Mouse (Mus musculus): ENCODE data around the gene Vopp1. TPM values are rescaled to one million over a fixed set of nuclear protein-coding genes. Genes with fewer than 3 reads are reported as not detected.

Gene Vopp1
- polyA plus RNA-seq, 1 experiment = 15.2 TPM

DNA sequence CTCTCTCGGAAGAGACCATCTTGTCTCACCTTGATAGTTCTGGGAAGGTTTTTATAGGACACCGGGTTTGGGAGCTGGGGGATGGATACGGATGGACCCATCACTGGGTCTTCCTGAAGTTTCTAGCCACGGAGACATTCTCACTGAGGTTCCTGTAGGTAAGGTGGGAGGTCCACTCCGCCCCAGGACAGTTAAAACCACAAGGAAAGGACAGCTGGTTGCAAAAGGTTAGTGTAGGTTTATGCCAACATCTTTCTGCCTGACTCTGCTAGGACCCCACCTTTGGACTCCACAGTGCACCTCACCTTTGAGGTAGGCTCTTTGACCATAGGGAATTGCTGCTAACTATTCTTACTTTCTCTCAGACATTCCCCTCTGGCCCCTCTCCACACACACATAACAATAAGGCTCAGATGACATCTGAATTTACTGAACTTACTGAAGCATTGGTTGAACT, 328 bp upstream of the Vopp1 start:
- Histone ChIP-seq H3K79me3 (ENCODE audit: low read depth) (peaks cover 17% of the 10 kb centered on the region), H3K79me2 (ENCODE audit: control insufficient read depth, insufficient read depth) (peaks cover 23% of the 10 kb centered on the region), H3K4me3 (ENCODE audit: insufficient read depth, poor library complexity, severe bottlenecking) (peak overlapping the region; percentile 69), H3K27me3 (ENCODE audit: control insufficient read depth, insufficient read depth, insufficient read length) (no peaks in the 10 kb centered on the region), H3ac (ENCODE audit: control insufficient read depth, insufficient read length, low read depth) (peak overlapping the region; percentile 81), H3K36me3 (ENCODE audit: control insufficient read depth, insufficient read depth) (no peaks in the 10 kb centered on the region)
- TF ChIP-seq CEBPB (IDR thresholded peaks at IDR 0.05; ENCODE audit: low read depth) (no peak), MYOG (IDR thresholded peaks at IDR 0.05; ENCODE audit: control insufficient read depth, extremely low read depth, insufficient read length) (no peak), USF1 (IDR thresholded peaks at IDR 0.05; ENCODE audit: low read depth) (no peak), FOSL1 (IDR thresholded peaks at IDR 0.05; ENCODE audit: insufficient read depth, low read length, poor library complexity, severe bottlenecking) (no peak), CTCF (IDR thresholded peaks at IDR 0.05; ENCODE audit: control insufficient read depth, insufficient read depth, insufficient read length) (no peak), MYOD1 (IDR thresholded peaks at IDR 0.05; ENCODE audit: control insufficient read depth, insufficient read length, low read depth) (no peak), MAX (IDR thresholded peaks at IDR 0.05) (no peak)

DNA sequence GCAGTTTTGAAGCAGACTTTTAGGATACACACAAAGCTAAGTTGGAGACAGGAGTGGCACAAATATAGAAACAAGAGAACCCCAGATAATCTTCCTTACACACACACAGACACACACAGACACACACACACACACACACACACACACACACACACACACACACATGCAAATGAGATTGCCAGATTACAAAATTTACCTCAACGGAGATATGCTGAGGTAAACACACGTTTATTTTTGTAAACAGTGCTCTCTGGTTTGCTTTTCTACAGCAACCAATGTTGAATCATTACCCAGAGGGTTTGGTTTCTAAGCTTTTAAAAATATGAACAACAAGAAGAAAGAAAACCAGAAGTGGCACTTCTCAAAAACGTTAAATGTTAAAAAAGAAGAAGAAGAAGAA, 1.5 kb downstream of the Vopp1 start:
- Histone ChIP-seq H3K79me2 (ENCODE audit: control insufficient read depth, insufficient read depth) (peaks cover 23% of the 10 kb centered on the region), H3K79me3 (ENCODE audit: low read depth) (peaks cover 18% of the 10 kb centered on the region), H3K27me3 (ENCODE audit: control insufficient read depth, insufficient read depth, insufficient read length) (no peaks in the 10 kb centered on the region), H3K4me3 (ENCODE audit: insufficient read depth, poor library complexity, severe bottlenecking) (no peak overlapping the region), H3K36me3 (ENCODE audit: control insufficient read depth, insufficient read depth) (no peaks in the 10 kb centered on the region), H3ac (ENCODE audit: control insufficient read depth, insufficient read length, low read depth) (no peak overlapping the region)
- TF ChIP-seq CEBPB (IDR thresholded peaks at IDR 0.05; ENCODE audit: low read depth) (no peak), MYOG (IDR thresholded peaks at IDR 0.05; ENCODE audit: control insufficient read depth, extremely low read depth, insufficient read length) (no peak), CTCF (IDR thresholded peaks at IDR 0.05; ENCODE audit: control insufficient read depth, insufficient read depth, insufficient read length) (no peak), MAX (IDR thresholded peaks at IDR 0.05) (no peak), FOSL1 (IDR thresholded peaks at IDR 0.05; ENCODE audit: insufficient read depth, low read length, poor library complexity, severe bottlenecking) (no peak), USF1 (IDR thresholded peaks at IDR 0.05; ENCODE audit: low read depth) (no peak), MYOD1 (IDR thresholded peaks at IDR 0.05; ENCODE audit: control insufficient read depth, insufficient read length, low read depth) (no peak)

DNA sequence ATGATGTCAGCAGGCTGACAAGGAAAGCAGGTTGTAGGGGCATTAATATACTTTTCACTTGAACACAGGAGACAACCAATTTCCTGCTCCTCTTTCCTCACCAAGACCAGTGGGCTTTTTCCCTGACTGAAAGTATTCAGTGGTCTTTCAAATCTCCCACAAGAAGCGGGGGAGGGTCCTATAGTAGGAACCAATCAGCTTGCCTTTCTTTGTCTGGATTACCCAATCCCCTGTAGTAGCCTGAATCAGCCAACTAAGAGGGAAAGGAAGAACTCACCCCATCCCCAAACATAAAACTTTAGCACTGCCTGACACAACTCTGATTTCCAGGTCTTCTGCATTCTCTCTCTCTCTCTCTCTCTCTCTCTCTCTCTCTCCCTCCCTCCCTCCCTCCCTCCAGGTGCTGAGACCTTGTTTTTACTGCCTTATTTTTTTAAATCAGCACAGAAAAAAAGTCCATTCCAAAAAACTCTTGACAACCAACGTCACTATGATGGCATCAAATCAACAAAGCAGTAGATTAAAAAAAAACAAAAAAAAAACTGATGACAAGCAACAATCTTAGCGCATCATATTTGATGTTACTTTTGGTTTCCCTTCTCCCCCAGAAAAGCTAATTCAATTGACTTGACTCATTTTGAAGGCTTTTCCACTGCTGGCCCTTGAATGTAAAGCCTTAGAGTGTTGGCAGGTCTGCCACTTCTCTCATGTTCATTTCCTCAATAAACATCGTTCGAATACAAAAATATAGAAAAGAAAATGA, 2.1 kb downstream of the Vopp1 start:
- no peaks in the 10 kb centered on the region for H3K27me3 ChIP-seq (ENCODE audit: control insufficient read depth, insufficient read depth, insufficient read length)
- no peak overlapping the region for H3ac ChIP-seq (ENCODE audit: control insufficient read depth, insufficient read length, low read depth)
- H3K79me2 ChIP-seq (ENCODE audit: control insufficient read depth, insufficient read depth) = peaks cover 23% of the 10 kb centered on the region
- no peaks in the 10 kb centered on the region for H3K36me3 ChIP-seq (ENCODE audit: control insufficient read depth, insufficient read depth)
- peaks cover 20% of the 10 kb centered on the region for H3K79me3 ChIP-seq (ENCODE audit: low read depth)
- no peak overlapping the region for H3K4me3 ChIP-seq (ENCODE audit: insufficient read depth, poor library complexity, severe bottlenecking)
- TF ChIP-seq CEBPB (IDR thresholded peaks at IDR 0.05; ENCODE audit: low read depth) = no peak
- no peak for TF ChIP-seq MYOG (IDR thresholded peaks at IDR 0.05; ENCODE audit: control insufficient read depth, extremely low read depth, insufficient read length)
- TF ChIP-seq CTCF (IDR thresholded peaks at IDR 0.05; ENCODE audit: control insufficient read depth, insufficient read depth, insufficient read length) = no peak
- TF ChIP-seq FOSL1 (IDR thresholded peaks at IDR 0.05; ENCODE audit: insufficient read depth, low read length, poor library complexity, severe bottlenecking) = no peak
- no peak for TF ChIP-seq MYOD1 (IDR thresholded peaks at IDR 0.05; ENCODE audit: control insufficient read depth, insufficient read length, low read depth)
- TF ChIP-seq MAX (IDR thresholded peaks at IDR 0.05) = no peak
- TF ChIP-seq USF1 (IDR thresholded peaks at IDR 0.05; ENCODE audit: low read depth) = no peak

DNA sequence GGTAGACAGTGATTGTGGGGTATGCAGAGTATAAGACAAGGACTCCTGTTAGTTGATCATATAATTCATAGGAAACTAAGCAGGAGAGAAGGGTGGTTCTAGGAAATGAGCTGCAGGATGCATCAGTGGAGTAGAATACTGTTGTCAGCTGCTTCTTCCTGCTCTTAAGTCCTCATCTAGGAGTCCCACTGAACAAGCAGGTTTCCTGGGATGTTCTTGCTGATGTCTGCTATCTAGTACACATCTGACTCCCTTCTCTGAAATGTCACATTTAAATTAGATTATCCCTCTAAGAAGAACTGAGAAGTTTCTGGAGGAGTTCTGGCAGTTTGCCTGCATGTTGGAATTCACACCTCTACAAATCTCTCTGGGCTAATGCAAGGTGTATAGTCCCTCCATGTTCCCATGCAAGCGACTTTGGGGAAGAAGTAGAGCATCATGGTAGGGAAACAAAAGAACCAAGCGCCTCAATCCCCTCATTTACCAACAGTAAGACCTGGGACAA, 10.5 kb downstream of the Vopp1 start:
- Histone ChIP-seq H3K36me3 (ENCODE audit: control insufficient read depth, insufficient read depth) (no peaks in the 10 kb centered on the region), H3K4me3 (ENCODE audit: insufficient read depth, poor library complexity, severe bottlenecking) (no peak overlapping the region), H3ac (ENCODE audit: control insufficient read depth, insufficient read length, low read depth) (no peak overlapping the region), H3K79me2 (ENCODE audit: control insufficient read depth, insufficient read depth) (peaks cover 42% of the 10 kb centered on the region), H3K79me3 (ENCODE audit: low read depth) (peaks cover 11% of the 10 kb centered on the region), H3K27me3 (ENCODE audit: control insufficient read depth, insufficient read depth, insufficient read length) (no peaks in the 10 kb centered on the region)
- TF ChIP-seq USF1 (IDR thresholded peaks at IDR 0.05; ENCODE audit: low read depth) (no peak), MAX (IDR thresholded peaks at IDR 0.05) (no peak), CEBPB (IDR thresholded peaks at IDR 0.05; ENCODE audit: low read depth) (no peak), MYOD1 (IDR thresholded peaks at IDR 0.05; ENCODE audit: control insufficient read depth, insufficient read length, low read depth) (no peak), CTCF (IDR thresholded peaks at IDR 0.05; ENCODE audit: control insufficient read depth, insufficient read depth, insufficient read length) (no peak), FOSL1 (IDR thresholded peaks at IDR 0.05; ENCODE audit: insufficient read depth, low read length, poor library complexity, severe bottlenecking) (no peak), MYOG (IDR thresholded peaks at IDR 0.05; ENCODE audit: control insufficient read depth, extremely low read depth, insufficient read length) (no peak)

DNA sequence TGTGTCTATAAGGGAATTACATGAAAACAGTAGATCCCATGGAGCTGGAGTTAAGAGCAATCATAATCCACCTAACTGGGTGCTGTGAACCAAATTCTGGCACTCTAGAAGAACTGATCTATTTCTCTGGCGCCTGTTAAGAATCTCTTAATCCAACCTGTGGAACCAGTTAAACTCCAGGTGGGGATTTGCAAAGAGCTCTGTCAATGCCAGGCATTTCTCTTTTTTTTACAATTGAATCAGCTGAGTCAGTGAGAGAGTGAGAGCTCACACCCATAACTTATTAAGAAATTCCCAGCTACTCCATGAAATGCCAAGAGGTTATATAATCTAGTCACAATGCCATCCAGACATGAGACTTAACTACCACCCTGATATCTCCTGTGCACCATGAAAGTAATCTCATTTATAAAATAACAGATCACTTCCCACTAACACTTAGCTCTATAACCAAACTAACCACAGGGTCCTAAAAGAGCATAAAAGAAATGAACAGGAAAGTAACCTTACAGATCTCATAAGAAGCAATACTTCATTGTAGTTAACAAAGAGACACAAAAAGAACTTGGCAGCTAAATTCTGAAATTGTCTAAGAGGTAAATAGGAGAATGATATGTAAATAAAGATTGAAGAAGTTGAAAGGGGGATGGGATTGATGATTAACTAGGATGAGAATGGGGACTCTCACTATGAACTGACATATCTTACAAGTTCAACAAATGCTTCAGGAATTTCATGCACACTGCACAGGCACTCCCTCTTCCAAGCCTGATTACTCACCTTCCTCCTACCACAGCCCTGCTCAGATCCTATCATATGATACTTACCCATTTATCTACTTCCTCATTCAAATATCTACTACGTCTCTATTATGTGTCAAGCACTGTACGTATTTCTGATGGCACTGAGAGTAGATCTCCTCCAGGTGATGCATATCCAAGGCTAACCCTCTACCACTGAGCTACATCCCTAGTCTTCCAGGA, 12.9 kb downstream of the Vopp1 start:
- no peaks in the 10 kb centered on the region for H3K27me3 ChIP-seq (ENCODE audit: control insufficient read depth, insufficient read depth, insufficient read length)
- H3K4me3 ChIP-seq (ENCODE audit: insufficient read depth, poor library complexity, severe bottlenecking) = no peak overlapping the region
- peaks cover 6% of the 10 kb centered on the region for H3K79me3 ChIP-seq (ENCODE audit: low read depth)
- no peak overlapping the region for H3ac ChIP-seq (ENCODE audit: control insufficient read depth, insufficient read length, low read depth)
- H3K79me2 ChIP-seq (ENCODE audit: control insufficient read depth, insufficient read depth) = peaks cover 50% of the 10 kb centered on the region
- TF ChIP-seq CEBPB (IDR thresholded peaks at IDR 0.05; ENCODE audit: low read depth) (no peak), CTCF (IDR thresholded peaks at IDR 0.05; ENCODE audit: control insufficient read depth, insufficient read depth, insufficient read length) (no peak)
- no peaks in the 10 kb centered on the region for H3K36me3 ChIP-seq (ENCODE audit: control insufficient read depth, insufficient read depth)

Measured in C2C12 (cell line).